Mouse (Mus musculus) small intestine, adult 2 months (tissue): ENCODE results near the gene Grm8.

Source experiments
- CTCF ChIP-seq: fragments of 200-500 bp; IDR thresholded peaks from 2 replicates; pipeline ENCODE4 v1.5.1; 2012; ENCODE audit warnings: low read depth, mild to moderate bottlenecking, control low read depth, inconsistent platforms, low read length, moderate library complexity, mixed read lengths; ENCODE audit not compliant: insufficient replicate concordance, insufficient read length; ENCODE audit errors: extremely low read depth
- POLR2A ChIP-seq: fragments of 200-500 bp; IDR thresholded peaks from 2 replicates; pipeline ENCODE4 v1.6.1; 2012; ENCODE audit warnings: low read depth, mild to moderate bottlenecking, control low read depth, inconsistent platforms, low read length, moderate library complexity

DNA sequence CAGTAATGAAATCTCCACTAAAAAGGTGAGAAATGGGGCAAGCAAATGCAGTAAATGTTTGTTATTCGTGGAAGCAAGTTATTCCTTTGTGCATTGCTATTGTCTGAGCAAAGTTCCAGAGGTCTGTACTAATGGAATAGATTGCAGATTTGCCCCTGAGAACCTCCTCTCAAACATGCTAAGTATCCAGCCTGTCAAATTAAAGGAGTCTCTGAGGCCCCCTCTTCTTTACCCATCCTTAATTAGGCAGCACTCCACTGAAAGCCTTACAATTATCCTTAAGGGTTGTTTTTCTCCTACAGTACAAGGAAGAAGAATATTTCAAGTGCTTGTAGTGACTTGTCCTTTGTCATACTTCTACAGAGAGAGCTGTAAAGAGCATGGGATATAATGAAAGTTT, 617.4 kb downstream of the Grm8 start:
- no peak for TF ChIP-seq POLR2A
- TF ChIP-seq CTCF, result no peak
